Mouse (Mus musculus) neural tube, embryonic 10.5 days (tissue): ENCODE data around the gene Dclre1a.
"Not testable (repeated sequence)": the region's sequence is repeated elsewhere in the genome, so short reads cannot be mapped to it uniquely, and the experiment has no call there.

Experiments
- DNase-seq: peaks from one replicate; pipeline ENCODE4 v3.0.0-alpha.2; 2017; ENCODE audit warnings: low spot score; ENCODE audit errors: extremely low spot score

Gene Dclre1a

DNA sequence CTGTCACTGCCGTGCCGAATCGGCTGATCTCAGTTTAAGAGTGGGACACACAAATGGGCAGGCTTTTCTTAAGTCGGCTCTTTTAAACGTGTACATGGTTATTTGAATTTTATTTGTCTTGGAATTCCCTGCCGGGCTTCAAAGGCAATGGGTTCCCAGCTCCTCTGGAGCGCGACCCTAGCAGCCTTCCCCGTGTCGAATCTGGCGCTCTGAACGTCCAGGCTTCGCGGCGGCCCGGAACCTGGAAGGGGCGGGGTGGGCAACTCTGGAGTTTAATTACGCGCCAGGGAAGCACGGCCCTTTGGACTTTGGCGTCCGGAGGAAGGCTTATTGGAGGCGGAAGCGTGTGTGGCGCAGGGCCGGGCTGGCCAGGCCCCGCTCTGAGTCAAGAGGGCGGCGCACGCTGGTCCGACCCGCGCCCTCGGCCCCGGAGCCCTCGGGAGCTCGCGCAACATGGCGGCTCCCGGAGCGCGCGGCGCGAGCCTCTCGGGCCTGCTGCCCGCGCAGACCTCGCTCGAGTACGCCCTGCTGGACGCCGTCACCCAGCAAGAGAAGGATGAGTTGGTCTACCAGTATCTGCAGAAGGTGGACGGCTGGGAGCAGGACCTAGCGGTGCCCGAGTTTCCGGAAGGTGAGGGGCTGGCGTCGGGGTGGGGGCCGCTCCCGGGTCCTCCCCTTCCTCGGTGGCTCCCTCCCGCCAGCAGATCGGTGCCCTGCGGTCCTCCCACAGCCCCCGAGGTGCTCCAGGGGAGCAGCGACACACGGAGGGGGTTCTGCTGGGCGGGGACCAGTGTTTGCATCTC is 409 bp upstream of the Dclre1a start, which contains the start of gene Nhlrc2:
Gene Nhlrc2 (plus strand): TSS at position 32 of the 803 bp plus-strand sequence.
- peak; percentile 89 for DNase-seq

DNA sequence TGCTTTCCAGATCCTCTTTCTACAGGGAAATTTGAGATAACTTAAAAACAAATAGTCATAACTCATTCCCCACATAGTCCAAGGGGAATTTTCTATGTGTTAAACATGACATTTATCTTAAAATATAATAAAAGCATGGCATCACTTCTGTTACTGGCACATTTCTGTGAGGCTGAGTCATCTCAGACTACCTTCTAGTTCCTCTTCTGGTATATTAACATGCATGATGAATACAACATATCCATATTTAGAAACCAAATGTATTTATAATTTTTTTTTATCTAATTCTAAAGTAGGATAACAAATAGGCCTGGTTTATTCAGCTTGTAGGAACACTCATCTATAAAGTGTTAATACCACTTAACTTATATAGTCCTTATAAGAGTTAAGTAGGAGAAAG is 2.0 kb downstream of the Dclre1a start:
- no peak for DNase-seq

DNA sequence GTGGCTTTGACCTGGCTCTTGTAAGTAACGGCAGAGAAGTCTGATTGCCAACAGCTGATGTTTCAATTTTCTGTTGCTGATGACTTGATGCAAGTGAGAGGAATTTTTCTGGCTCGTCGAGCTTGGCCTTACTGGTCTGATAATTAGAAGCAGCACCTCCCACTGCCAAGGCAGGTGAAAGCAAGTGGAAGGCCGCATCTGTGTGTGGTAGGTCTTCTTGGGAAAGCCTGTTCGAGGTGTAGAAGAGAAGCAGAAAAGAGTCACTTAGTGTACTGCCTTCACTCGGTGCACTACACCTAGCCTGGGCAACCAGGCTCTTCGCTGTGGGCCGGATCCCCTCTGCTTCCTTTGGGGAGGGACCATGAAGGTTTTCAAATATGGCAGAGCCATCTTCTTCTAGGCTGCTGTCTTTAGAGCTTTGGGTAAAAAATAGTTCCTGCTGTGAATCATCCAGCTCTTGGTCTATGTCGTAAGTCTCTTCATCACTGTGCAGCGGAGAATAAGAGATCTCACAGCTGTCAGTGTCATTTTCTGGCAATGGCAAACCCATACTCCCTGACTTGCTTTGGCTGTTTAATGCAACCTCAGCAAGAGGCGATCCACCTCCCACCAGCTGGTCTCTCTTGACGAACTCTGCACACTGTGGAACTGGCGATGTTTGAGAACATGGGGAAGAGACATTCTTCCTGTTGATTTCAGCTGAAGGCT is 3.2 kb downstream of the Dclre1a start:
- no peak for DNase-seq

DNA sequence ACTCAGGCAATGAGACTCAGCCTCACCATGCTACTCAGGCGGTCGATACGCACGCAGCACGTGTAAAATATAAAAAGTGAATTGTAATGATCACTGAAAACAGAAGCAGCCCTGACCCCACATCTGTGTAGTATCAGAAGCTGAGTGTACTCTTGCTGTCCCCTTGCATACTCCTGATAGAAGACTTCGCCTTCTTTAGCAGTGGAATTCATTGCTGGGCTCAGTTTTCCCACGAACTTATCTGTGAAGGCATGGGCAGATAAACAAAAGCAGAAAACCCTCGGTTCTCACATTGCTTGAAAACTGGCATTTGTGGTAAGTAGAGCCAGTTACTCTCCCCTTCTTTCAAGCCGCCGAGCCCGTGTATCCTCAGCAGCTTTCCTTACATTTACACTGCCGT is 4.7 kb downstream of the Dclre1a start:
- DNase-seq: no peak

DNA sequence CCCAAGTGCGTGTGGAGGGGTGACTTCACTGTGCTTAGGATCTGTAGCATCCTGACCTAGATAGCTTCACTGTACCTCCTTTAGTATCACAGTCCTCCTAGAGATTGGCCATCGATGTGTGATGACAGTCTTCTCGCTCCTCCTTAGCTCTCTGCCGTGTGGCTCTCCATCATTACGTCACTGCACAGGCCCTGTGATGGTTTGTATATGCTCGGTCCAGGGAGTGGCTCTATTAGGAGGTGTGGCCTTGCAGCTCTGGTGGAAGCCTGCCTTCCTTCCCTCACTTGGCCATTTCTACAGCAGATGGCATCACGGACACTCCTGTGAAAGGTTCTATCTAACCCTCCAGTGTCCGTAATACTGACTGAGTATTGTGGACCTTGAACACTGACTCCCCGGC is 12.3 kb downstream of the Dclre1a start:
- DNase-seq: no peak

DNA sequence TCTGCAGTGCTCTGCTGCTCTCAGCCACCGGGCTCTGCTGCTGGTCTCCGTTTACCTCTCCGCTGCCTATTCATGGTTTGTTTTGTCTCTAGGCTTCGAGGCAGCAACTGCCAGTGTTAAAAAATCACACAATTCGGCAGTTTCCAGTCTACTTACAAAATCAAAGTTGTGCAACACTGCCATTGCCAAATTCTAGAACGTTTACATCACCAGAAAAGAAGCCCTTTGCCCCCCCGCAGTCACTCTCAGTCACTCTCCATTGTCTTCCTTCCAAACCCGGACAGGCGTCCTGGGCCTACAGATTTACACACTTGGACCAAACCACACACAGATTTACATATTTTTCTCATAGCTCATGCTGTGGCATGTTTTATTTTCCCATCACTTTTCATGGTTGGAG is 13.0 kb downstream of the Dclre1a start:
- no peak for DNase-seq

DNA sequence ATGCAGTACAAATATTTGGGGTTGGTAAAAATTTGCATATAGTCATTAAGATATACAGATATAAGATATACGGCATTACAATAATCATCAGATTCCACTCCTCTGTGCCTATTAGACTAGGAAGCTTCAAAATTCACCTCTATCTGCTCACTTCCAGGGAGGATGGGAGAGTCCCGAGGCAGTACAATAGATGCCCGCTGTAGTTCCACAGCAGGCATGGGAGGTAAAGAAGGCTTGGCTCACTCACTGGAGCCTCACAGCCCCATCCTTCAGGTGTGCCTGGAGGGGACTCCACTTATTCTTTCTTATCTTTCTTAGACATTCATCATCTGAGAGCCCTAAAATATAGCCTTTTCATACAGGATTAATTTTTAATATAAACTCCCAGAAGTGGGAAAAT is 13.7 kb downstream of the Dclre1a start:
- DNase-seq: no peak

DNA sequence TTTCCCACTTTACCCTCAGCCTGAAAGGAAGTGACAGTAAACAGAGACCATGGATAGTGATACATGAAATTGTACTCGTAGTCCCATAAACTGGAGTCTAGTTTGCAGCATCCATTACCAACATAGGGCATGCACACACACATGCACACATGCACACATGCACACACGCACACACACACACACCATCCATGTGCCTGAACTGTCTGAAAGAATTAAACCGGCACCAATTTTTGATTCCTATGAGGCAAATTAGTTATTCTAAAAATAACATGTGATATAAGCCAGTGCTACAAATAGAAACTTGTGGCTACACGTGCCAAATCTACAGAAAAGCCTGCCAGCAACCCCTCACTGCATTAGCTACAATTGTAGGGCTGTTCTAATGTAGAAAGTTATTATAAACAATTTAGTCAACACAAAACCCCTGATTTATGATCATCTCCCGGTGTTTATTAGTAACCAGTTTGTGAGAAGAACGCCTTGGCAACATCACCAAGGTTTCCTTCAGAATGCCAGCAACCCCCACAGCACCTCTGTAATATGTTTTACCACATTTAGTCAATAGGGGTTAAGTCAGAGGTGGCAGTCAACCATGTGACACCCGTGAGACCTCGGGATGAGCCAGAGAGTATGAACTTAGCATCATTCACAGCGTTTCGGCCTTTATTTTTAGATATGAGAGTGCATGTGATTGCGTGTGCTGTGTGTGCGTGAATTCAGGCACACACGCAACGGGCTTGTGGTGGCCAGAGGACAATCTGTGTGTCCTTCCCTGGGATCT is 14.5 kb downstream of the Dclre1a start:
- DNase-seq: no peak

DNA sequence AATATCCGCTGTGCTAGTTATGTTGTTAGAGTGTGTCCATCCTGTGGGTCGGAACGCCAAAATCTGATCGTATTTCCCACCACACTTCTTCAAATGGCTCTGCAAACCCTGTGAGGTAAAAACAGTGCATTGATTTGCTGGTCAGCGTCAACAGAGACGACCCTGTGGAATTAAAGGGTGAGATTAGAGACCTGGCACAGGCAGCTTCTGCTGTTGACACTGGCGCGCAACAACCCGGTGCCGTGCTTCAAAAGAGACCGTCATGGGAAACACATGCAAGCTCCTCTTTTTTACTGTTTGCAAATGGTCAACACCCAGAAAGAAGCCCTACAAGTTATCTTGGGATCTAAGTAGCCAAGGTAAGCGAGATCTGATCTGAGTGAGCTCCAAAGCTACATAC is 16.8 kb downstream of the Dclre1a start:
- no peak for DNase-seq

DNA sequence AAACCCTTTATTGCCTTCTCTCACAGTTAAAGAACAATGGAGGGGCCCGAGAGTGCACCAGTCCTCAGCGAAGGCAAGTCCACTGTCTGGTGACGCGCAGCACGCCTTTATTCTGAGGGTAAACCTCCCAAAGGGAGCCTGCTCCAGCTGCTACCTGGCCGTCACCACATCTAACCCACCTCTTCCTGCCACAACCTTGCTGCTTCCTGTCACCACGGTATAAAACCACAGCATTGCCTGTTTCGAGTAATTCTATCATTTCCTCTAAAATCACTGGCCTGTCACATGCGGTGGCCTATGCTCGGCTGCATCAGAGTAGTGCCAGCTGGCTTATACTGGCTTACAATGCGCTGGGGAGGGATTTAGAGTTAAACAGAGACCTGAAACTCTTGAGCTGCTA is 17.5 kb downstream of the Dclre1a start:
- DNase-seq: not testable (repeated sequence)

DNA sequence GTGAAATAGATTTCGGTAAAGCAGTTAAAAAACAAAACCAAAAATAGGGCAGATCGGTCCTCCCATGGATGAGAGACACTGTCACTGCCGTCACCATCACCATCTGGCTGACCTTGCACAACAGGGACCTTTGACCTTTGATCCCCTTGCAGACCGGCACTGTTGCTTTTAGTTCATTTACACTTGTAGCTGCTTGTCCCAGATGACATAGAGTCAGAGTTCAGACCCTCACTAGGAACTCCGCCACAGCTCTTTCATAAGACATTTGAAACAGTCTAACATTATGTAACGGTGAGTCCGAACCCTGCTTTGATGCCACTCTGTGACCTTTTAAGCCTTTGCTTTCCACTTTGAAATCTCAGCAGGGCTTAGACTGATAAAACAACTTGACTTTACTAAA is 28.6 kb downstream of the Dclre1a start:
- DNase-seq: not testable (repeated sequence)

DNA sequence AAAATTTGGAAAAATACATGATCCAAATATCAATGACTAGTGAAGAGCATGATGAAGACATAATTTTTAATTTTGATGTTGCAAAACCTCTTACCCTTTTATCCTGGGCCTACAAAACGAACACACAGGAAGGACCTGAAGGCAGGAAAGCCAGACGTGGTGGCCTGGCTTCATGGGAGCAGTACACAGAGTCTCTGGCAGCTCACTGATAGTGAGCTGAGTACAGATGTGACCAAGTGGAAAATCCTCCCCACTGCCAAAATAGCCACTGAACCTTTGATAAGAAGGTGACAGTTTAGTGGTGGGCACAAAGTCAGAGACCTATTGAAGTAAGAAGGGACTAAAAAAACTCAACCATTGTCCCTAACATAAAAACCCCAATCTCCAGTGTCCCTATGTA is 34.5 kb downstream of the Dclre1a start:
- not testable (repeated sequence) for DNase-seq

DNA sequence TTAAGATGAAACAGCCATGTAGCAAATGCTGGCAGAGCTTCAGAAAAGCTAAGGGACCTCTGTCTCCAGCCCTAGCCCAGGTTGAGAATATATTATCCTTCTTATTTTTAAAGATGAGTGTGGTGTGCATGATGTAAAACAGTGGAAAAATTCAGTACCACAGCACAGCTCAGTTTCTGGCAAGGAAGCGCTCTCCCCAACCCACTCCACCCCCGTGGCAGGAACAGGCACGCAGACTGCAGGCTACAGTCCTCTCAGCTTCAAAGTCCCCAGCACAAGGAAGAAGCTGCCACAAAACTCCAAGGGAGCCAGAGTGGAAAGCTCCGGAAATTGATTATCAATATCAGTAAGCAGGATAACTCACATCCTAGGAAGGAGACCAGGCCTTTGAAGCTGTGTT is 36.8 kb downstream of the Dclre1a start:
- DNase-seq: not testable (repeated sequence)

DNA sequence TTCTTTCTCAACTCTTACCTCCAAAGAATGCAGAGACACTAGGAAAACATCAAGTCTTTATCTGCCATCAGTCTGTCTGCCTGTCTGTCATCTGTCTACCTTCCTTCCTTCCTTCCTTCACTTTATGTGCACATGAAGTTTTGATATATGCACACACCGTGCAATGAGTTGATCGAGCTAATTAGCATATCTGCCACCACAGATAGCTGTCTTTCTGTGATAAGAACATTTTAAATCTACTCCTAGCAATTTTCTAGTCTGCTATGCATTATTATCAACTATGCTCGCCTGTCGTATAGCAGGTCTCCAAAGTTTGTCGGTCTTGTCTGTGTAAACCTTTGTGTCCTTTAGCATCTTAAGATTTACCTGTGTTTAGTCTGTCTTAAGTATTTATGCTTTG is 44.5 kb downstream of the Dclre1a start:
- not testable (repeated sequence) for DNase-seq

DNA sequence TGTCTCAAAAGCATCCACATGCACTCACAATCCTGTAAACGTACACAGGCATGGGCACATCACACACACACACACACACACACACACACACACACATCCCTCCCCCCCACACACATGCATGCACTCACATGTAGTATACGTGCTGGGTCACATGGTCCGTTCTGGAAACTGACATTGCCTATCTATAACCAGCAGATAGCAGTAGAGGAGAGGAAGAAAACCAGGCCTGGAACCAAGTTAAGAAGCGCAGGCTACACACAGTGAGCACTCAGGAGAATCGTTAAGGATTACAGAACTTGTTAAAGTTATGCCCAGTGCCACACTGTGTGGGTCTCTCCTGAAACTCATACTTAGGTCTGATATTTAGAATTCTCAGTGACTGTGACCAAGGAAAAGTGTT is 45.0 kb downstream of the Dclre1a start:
- not testable (repeated sequence) for DNase-seq

DNA sequence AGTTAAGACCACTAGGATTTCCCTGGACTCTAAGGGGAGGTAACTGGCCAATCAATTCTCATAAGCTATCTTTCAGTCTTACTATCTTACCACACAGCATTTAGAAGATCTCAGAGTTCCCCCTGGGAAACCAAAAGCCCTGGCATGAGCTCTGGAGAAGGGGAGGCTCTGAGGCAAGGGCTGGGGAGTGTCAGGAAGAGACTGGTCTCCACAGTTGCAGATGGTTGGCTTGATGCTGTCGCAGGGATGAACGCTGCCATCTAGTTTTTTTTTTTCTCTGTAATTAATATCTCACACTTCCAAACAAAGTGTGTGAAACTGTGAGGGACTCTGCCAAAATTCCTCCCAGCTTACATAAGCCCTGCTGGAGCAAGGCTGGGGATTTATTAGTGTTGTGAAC is 53.9 kb downstream of the Dclre1a start:
- DNase-seq: not testable (repeated sequence)

DNA sequence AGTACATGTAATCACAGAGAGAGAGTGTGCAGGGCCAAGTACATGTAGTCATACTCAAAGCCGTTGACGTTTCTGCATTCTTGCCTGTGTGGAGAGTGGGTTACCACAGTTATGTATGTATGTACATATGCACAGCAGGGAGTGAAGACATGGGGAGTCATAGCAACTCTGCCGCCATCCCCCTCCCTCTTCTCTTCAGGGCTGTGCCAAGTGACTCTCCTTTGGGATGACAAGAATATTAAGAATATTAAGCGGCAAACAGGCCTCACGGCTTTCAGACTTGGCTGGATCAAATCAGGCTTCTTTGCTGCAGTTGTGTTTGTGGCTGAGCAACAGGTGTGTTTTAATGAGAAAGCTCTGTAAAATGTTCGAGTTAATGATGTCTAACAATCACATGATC is 58.4 kb downstream of the Dclre1a start:
- no peak for DNase-seq

DNA sequence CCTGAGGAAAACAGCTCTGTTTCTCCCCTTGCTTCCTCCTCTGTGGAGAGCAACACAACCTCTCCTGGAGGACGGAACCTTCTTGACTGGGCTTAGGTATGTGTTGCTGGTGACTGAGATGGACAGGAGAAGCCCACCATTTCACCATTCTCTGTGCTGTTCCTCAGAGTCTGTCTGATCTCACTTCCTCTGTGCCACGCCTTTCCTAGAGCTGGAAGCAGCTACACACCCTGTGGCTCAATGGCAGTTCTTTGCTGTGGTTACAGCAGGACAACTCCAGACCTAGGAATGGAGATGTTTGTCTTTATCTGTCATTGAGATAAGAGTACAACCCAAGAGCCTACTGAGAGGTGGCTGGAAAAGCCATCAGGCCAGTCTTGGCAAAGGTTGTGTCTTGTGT is 60.7 kb downstream of the Dclre1a start:
- no peak for DNase-seq

DNA sequence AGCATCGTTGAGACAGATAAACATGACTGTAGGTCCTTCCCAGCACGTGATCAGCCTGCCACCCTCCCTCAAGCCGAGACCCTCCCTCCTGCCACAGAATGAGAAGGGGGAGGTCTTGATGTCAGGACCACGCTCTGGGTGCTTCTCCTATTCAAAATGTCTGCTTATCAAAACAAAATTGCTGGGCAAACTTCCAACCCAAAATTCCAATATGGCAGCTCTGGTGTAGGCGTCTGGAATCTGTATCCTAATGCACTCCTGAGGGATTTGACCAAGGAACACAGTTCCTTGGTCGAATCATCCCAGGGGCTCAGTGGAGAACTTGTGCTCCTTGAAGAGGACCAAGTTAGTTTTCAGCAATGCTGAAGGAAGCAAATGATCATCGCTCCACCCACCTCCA is 61.1 kb downstream of the Dclre1a start:
- DNase-seq: no peak

DNA sequence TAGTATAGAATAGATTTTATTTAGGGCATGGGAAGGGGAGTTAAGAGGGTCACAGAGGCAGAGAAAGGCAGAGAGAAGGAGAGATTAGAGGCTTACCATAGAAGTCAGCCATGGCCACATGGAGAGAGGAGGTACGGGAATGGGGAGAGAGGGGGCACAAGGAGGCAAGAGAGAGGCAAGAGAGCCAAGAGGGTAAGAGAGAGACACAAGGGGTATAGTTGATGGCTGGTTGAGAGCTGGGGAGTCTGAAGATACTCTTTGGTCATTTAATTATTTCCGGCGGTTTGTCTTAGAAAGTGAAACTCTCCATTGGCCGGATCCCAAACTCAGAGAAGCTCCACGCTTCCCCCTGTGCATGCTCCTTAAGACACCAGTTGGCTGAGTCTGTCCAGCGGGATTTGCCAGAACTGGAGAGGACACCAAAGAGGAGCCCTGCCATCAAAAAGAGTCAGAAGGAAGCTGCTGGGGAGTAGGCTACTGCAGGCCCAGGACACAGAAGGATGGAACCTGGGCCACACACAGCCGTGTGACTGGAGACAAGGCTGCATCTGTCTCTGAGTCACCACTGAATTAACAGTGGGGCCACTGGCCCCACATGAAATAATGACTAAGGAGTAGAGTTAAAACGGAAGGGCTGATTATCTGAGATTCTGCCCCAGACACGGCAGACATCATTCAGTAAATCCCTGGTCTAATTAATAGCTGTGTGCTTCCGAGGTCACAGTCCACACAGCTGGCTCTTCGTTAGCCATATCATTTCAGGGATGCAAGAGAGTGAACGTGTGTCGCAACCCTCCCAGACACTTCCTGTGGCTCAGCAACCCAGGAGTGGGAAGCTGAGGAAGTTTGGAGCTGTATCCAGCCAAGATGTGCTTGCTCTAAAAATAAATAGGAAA is 62.4 kb downstream of the Dclre1a start:
- DNase-seq: no peak
